Mouse (Mus musculus) cortical plate, adult 2 months (tissue): ENCODE measurements around the gene Egfl7.

Experiments
- CTCF ChIP-seq: fragments of 200-500 bp; IDR thresholded peaks from 2 replicates; pipeline ENCODE4 v1.5.1; 2011; ENCODE audit warnings: mild to moderate bottlenecking, control low read depth, low read length; ENCODE audit not compliant: insufficient read depth; ENCODE audit errors: extremely low read depth
- POLR2A ChIP-seq: fragments of 200-500 bp; IDR thresholded peaks from 2 replicates; pipeline ENCODE4 v1.6.1; 2011; ENCODE audit warnings: mild to moderate bottlenecking, low read length, control low read depth; ENCODE audit not compliant: insufficient read depth; ENCODE audit errors: extremely low read depth

GRCm38 (mm10) chr2:26614903-26615302 is 35.1 kb downstream of the Egfl7 start:
- TF ChIP-seq CTCF (no peak), POLR2A (no peak)
